Comparison of ENCODE assay signal across 19 mouse cellular contexts in genomic region chr6:48685251-48685650, GRCm38 (mm10). TPM values are rescaled to one million over a fixed set of nuclear protein-coding genes. Genes with fewer than 3 reads are reported as not detected.
A peak's percentile ranks its signal among the peaks of the same experiment; 100 is the strongest.
DNase-seq lines count a peak whose midpoint lies in the region; ATAC-seq and TF ChIP-seq lines count a peak whose summit lies in the region.
"Had no signal": no experiment of that assay in that cellular context is flagged by ENCODE, and none has a peak within 500 bp of the region (broad histone marks: within the 10 kb centered on the region; RNA-seq: fewer than 3 reads in every experiment).

No protein-coding gene starts in this region.

- peak overlapping the region; percentile 39; the same call in 1 of the 2 replicates for H3K9ac ChIP-seq in heart, postnatal 0 days (replicated peaks; ENCODE audit: low read depth, low read length)
- H3K9ac ChIP-seq in lung, embryonic 14.5 days, result no peak overlapping the region
- no peak overlapping the region for H3K9ac ChIP-seq in liver, embryonic 12.5 days
- H3K9ac ChIP-seq: hindbrain, embryonic 13.5 days; midbrain, embryonic 12.5 days had no signal

- H3K4me3 ChIP-seq in heart, postnatal 0 days (ENCODE audit: low read depth, low read length), result peak overlapping the region; percentile 28
- no peak overlapping the region for H3K4me3 ChIP-seq in lung, embryonic 14.5 days (ENCODE audit: low read depth, low read length)
- H3K4me3 ChIP-seq in bone marrow, adult 2 months (replicated peaks; ENCODE audit: control insufficient read depth, low read depth, low read length), result peak overlapping the region; percentile 58
- H3K4me3 ChIP-seq in liver, embryonic 12.5 days, result no peak overlapping the region
- H3K4me3 ChIP-seq: embryonic facial prominence, embryonic 10.5 days; hindbrain, embryonic 13.5 days; midbrain, embryonic 12.5 days; myocyte had no signal

- no peak for DNase-seq in heart, postnatal 0 days (ENCODE audit: low spot score)
- no peak for DNase-seq in heart, postnatal 4 days
- no peak for DNase-seq in lung, embryonic 14.5 days
- DNase-seq in lung, postnatal 10 days, result no peak
- no peak for DNase-seq in ovary, postnatal 36 days (ENCODE audit: low spot score)
- DNase-seq in cerebellum, postnatal 4 days (ENCODE audit: low spot score in 2 of 2), result no peak
- DNase-seq: cerebellum, adult 9-11 months; gastrocnemius, postnatal 14 days; layer of hippocampus, postnatal 36 days; left cerebral cortex, postnatal 4 days; lung, postnatal 14 days; right cerebral cortex, postnatal 14 days; thymus, postnatal 36 days had no signal

- H3K9me3 ChIP-seq in heart, postnatal 0 days (replicated peaks; ENCODE audit: control insufficient read depth, low read length), result no peaks in the 10 kb centered on the region
- H3K9me3 ChIP-seq in lung, embryonic 14.5 days (ENCODE audit: low read depth, low read length), result no peaks in the 10 kb centered on the region
- H3K9me3 ChIP-seq in liver, embryonic 12.5 days (replicated peaks), result no peaks in the 10 kb centered on the region
- H3K9me3 ChIP-seq: embryonic facial prominence, embryonic 10.5 days; hindbrain, embryonic 13.5 days; midbrain, embryonic 12.5 days had no signal

- WGBS in heart, postnatal 0 days, result 59% methylated on average over 2 of the region's 2 CpGs
- WGBS in lung, embryonic 14.5 days, result 87% methylated on average over 2 of the region's 2 CpGs
- WGBS in bone marrow, adult 2 months, result 43% methylated on average over 2 of the region's 2 CpGs
- 61% methylated on average over 2 of the region's 2 CpGs for WGBS in liver, embryonic 12.5 days (ENCODE audit: insufficient replicate concordance)

- H3K4me1 ChIP-seq in heart, postnatal 0 days (ENCODE audit: control insufficient read depth, insufficient read depth), result no peaks in the 10 kb centered on the region
- no peaks in the 10 kb centered on the region for H3K4me1 ChIP-seq in lung, embryonic 14.5 days (ENCODE audit: insufficient read depth)
- peaks cover 3% of the 10 kb centered on the region; the same call in 1 of the 2 replicates for H3K4me1 ChIP-seq in bone marrow, adult 2 months (ENCODE audit: control insufficient read depth, insufficient read depth, low read length)
- 0 out of 2 replicates have a peak, but pooled peaks cover 11% of the 10 kb centered on the region for H3K4me1 ChIP-seq in liver, embryonic 12.5 days
- H3K4me1 ChIP-seq: embryonic facial prominence, embryonic 10.5 days; hindbrain, embryonic 13.5 days; midbrain, embryonic 12.5 days had no signal

- H3K4me2 ChIP-seq in heart, postnatal 0 days (ENCODE audit: low read depth, low read length), result peak overlapping the region; percentile 52
- H3K4me2 ChIP-seq in lung, embryonic 14.5 days, result peak overlapping the region; percentile 39; the same call in 1 of the 2 replicates
- H3K4me2 ChIP-seq in liver, embryonic 12.5 days, result peak overlapping the region; percentile 7; the same call in 1 of the 2 replicates
- H3K4me2 ChIP-seq: hindbrain, embryonic 13.5 days; midbrain, embryonic 12.5 days had no signal

- no peaks in the 10 kb centered on the region for H3K36me3 ChIP-seq in heart, postnatal 0 days (replicated peaks; ENCODE audit: control insufficient read depth, insufficient read depth, low read length)
- H3K36me3 ChIP-seq in lung, embryonic 14.5 days (ENCODE audit: insufficient read depth), result no peaks in the 10 kb centered on the region
- H3K36me3 ChIP-seq in liver, embryonic 12.5 days, result no peaks in the 10 kb centered on the region
- H3K36me3 ChIP-seq: embryonic facial prominence, embryonic 10.5 days; hindbrain, embryonic 13.5 days; midbrain, embryonic 12.5 days had no signal

- H3K27me3 ChIP-seq in heart, postnatal 0 days (ENCODE audit: control insufficient read depth, insufficient read depth, low read length), result no peaks in the 10 kb centered on the region
- H3K27me3 ChIP-seq in lung, embryonic 14.5 days (ENCODE audit: insufficient read depth, low read length), result no peaks in the 10 kb centered on the region
- no peaks in the 10 kb centered on the region for H3K27me3 ChIP-seq in liver, embryonic 12.5 days (replicated peaks)
- H3K27me3 ChIP-seq: hindbrain, embryonic 13.5 days; midbrain, embryonic 12.5 days had no signal

- TF ChIP-seq EP300 in heart, postnatal 0 days (IDR thresholded peaks at IDR 0.05; ENCODE audit: low read depth), result no peak

- TF ChIP-seq CTCF in heart, postnatal 0 days (IDR thresholded peaks at IDR 0.05; ENCODE audit: low read depth), result no peak
- TF ChIP-seq CTCF in lung, embryonic 14.5 days (IDR thresholded peaks at IDR 0.05; ENCODE audit: low read depth), result no peak
- no peak for TF ChIP-seq CTCF in bone marrow, adult 2 months (IDR thresholded peaks at IDR 0.05; ENCODE audit: control insufficient read depth, insufficient read depth, low read length)

- peak overlapping the region; percentile 79 for H3K27ac ChIP-seq in heart, postnatal 0 days (ENCODE audit: low read depth)
- 0 out of 2 replicates have a peak overlapping the region, but pooled peaks have one; percentile 42 for H3K27ac ChIP-seq in lung, embryonic 14.5 days (ENCODE audit: low read depth)
- peak overlapping the region; percentile 41; the same call in 1 of the 2 replicates for H3K27ac ChIP-seq in bone marrow, adult 2 months (ENCODE audit: control insufficient read depth, insufficient read depth, low read depth, low read length, poor library complexity)
- no peak overlapping the region for H3K27ac ChIP-seq in liver, embryonic 12.5 days
- H3K27ac ChIP-seq: embryonic facial prominence, embryonic 10.5 days; hindbrain, embryonic 13.5 days; midbrain, embryonic 12.5 days had no signal

- no peak for TF ChIP-seq POLR2A in bone marrow, adult 2 months (IDR thresholded peaks at IDR 0.05; ENCODE audit: borderline replicate concordance, control insufficient read depth, low read depth, low read length)

- ATAC-seq in heart, postnatal 0 days (ENCODE audit: insufficient read depth, low read depth), result no peak
- ATAC-seq in lung, embryonic 14.5 days (ENCODE audit: insufficient read depth), result no peak
- no peak for ATAC-seq in liver, embryonic 12.5 days

RNA-seq across cellular contexts. Expression of gene Gimap4, which starts 0.9 kb away (rescaled TPM):
- total RNA-seq in heart, postnatal 0 days (2014; rRNA removed; ENCODE audit: low replicate concordance), result 23.0 and 27.1 TPM in 2 replicates
- 37.4 and 43.8 TPM in 2 replicates for polyA plus RNA-seq in heart, postnatal 0 days (2015; fragmentation: Nextera tagmentation; extraction: Ambion mirVana)
- 10 to 100 TPM; 41.2 to 50.1 TPM for total RNA-seq in heart, postnatal 4 days (2021)
- polyA plus RNA-seq in lung, embryonic 14.5 days (2014; fragmentation: Nextera tagmentation; extraction: Ambion mirVana), result 25.6 and 27.8 TPM in 2 replicates
- 20.7 and 41.0 TPM in 2 replicates for polyA plus RNA-seq in bone marrow, adult 2 months (2011; ENCODE audit: insufficient read depth, insufficient read length, low replicate concordance, missing spikeins)
- polyA plus RNA-seq in liver, embryonic 12.5 days (2016; fragmentation: Nextera tagmentation; extraction: Ambion mirVana), result 15.7 and 15.9 TPM in 2 replicates
- polyA plus RNA-seq: myocyte had no signal

RNA-seq across cellular contexts. Expression of gene Gimap9, which starts 9.3 kb away (rescaled TPM):
- total RNA-seq in heart, postnatal 0 days (2014; rRNA removed; ENCODE audit: low replicate concordance), result 1.8 and 4.6 TPM in 2 replicates
- polyA plus RNA-seq in heart, postnatal 0 days (2015; fragmentation: Nextera tagmentation; extraction: Ambion mirVana), result 4.7 and 5.7 TPM in 2 replicates
- 1 to 10 TPM; 6.7 to 7.0 TPM for total RNA-seq in heart, postnatal 4 days (2021)
- polyA plus RNA-seq in lung, embryonic 14.5 days (2014; fragmentation: Nextera tagmentation; extraction: Ambion mirVana), result 11.7 and 12.7 TPM in 2 replicates
- 13.5 and 26.0 TPM in 2 replicates for polyA plus RNA-seq in bone marrow, adult 2 months (2011; ENCODE audit: insufficient read depth, insufficient read length, low replicate concordance, missing spikeins)
- polyA plus RNA-seq in liver, embryonic 12.5 days (2016; fragmentation: Nextera tagmentation; extraction: Ambion mirVana), result 11.4 and 12.9 TPM in 2 replicates

RNA-seq across cellular contexts. Expression of gene Gimap6, which starts 22.8 kb away (rescaled TPM):
- 38.5 and 39.3 TPM in 2 replicates for total RNA-seq in heart, postnatal 0 days (2014; rRNA removed; ENCODE audit: low replicate concordance)
- polyA plus RNA-seq in heart, postnatal 0 days (2015; fragmentation: Nextera tagmentation; extraction: Ambion mirVana), result 40.4 and 41.1 TPM in 2 replicates
- 10 to 100 TPM; 62.2 to 64.7 TPM for total RNA-seq in heart, postnatal 4 days (2021)
- 38.0 and 38.5 TPM in 2 replicates for polyA plus RNA-seq in lung, embryonic 14.5 days (2014; fragmentation: Nextera tagmentation; extraction: Ambion mirVana)
- 45.1 and 77.9 TPM in 2 replicates for polyA plus RNA-seq in bone marrow, adult 2 months (2011; ENCODE audit: insufficient read depth, insufficient read length, low replicate concordance, missing spikeins)
- 11.7 and 12.7 TPM in 2 replicates for polyA plus RNA-seq in liver, embryonic 12.5 days (2016; fragmentation: Nextera tagmentation; extraction: Ambion mirVana)
- polyA plus RNA-seq: myocyte had no signal

RNA-seq across cellular contexts. Expression of gene Gm28053, which starts 33.2 kb away (rescaled TPM):
- not detected in 2 replicates for total RNA-seq in heart, postnatal 0 days (2014; rRNA removed; ENCODE audit: low replicate concordance)
- polyA plus RNA-seq in heart, postnatal 0 days (2015; fragmentation: Nextera tagmentation; extraction: Ambion mirVana), result 3.0 and 4.1 TPM in 2 replicates
- total RNA-seq in heart, postnatal 4 days (2021), result 1 to 10 TPM; 7.1 to 7.2 TPM
- polyA plus RNA-seq in lung, embryonic 14.5 days (2014; fragmentation: Nextera tagmentation; extraction: Ambion mirVana), result 3.8 and 3.9 TPM in 2 replicates
- 15.2 TPM in 1 of 2 replicates, not detected in the other for polyA plus RNA-seq in bone marrow, adult 2 months (2011; ENCODE audit: insufficient read depth, insufficient read length, low replicate concordance, missing spikeins)
- 0.75 and 1.2 TPM in 2 replicates for polyA plus RNA-seq in liver, embryonic 12.5 days (2016; fragmentation: Nextera tagmentation; extraction: Ambion mirVana)
- total RNA-seq: layer of hippocampus, postnatal 36 days; left cerebral cortex, postnatal 4 days had no signal
- polyA plus RNA-seq: embryonic facial prominence, embryonic 10.5 days; hindbrain, embryonic 13.5 days; midbrain, embryonic 12.5 days; myocyte had no signal

RNA-seq across cellular contexts. Expression of gene Gimap7, which starts 33.2 kb away (rescaled TPM):
- total RNA-seq in heart, postnatal 0 days (2014; rRNA removed; ENCODE audit: low replicate concordance), result not detected in 2 replicates
- polyA plus RNA-seq in heart, postnatal 0 days (2015; fragmentation: Nextera tagmentation; extraction: Ambion mirVana), result not detected in 2 replicates
- not detected for total RNA-seq in heart, postnatal 4 days (2021)
- not detected in 2 replicates for polyA plus RNA-seq in lung, embryonic 14.5 days (2014; fragmentation: Nextera tagmentation; extraction: Ambion mirVana)
- 3.6 and 5.2 TPM in 2 replicates for polyA plus RNA-seq in bone marrow, adult 2 months (2011; ENCODE audit: insufficient read depth, insufficient read length, low replicate concordance, missing spikeins)
- 0.10 and 0.18 TPM in 2 replicates for polyA plus RNA-seq in liver, embryonic 12.5 days (2016; fragmentation: Nextera tagmentation; extraction: Ambion mirVana)
- total RNA-seq: gastrocnemius, postnatal 14 days; layer of hippocampus, postnatal 36 days; left cerebral cortex, postnatal 4 days had no signal
- polyA plus RNA-seq: embryonic facial prominence, embryonic 10.5 days; hindbrain, embryonic 13.5 days; midbrain, embryonic 12.5 days; myocyte had no signal

Comparison
In these comparisons a context has a peak if more than half of its experiments do, and no peak if none do; other contexts are left out.
1. H3K4me3 ChIP-seq: peak in heart, postnatal 0 days (single experiment) and bone marrow, adult 2 months (single experiment); none in lung, embryonic 14.5 days (single experiment) and liver, embryonic 12.5 days (single experiment).
2. Peak in every context shown above with its lines, with median percentiles within 50 percentile points of each other: H3K4me2 ChIP-seq.